Mouse (Mus musculus): ENCODE data around the gene Tmem132d. TPM values are rescaled to one million over a fixed set of nuclear protein-coding genes. Genes with fewer than 3 reads are reported as not detected.

The Tmem132d gene
- polyA plus RNA-seq, 1 experiment, result not detected

DNA sequence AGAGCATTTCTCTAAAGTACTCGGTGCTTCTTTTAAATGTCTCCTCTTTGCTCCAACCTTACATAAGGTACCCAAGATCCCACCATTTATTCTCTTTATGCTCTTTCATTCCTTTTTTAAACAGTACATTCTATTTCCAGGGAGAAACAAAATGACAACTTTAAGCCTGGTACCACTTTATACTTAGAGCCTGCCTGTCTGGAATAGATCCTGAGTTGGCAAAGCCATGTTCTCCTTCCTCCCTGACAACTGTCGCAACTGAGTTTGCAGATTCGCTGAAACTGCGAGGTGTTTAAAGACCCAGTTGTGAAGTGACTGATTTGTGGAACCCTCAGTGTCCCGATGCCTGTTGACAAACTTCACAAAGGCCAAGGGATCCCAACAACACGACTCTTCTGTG, 165.5 kb downstream of the Tmem132d start:
- TF ChIP-seq GATA1 (IDR thresholded peaks at IDR 0.05; ENCODE audit: borderline replicate concordance, low read length), result no peak
- TF ChIP-seq FLI1 (IDR thresholded peaks at IDR 0.05; ENCODE audit: low read length), result no peak
- H3K4me3 ChIP-seq (replicated peaks), result no peak overlapping the region
- H3K27me3 ChIP-seq (replicated peaks), result no peaks in the 10 kb centered on the region
- H3K4me1 ChIP-seq, result no peaks in the 10 kb centered on the region
- peaks cover 91% of the 10 kb centered on the region for H3K9me3 ChIP-seq
- no peaks in the 10 kb centered on the region for H3K36me3 ChIP-seq (replicated peaks; ENCODE audit: low read length)

DNA sequence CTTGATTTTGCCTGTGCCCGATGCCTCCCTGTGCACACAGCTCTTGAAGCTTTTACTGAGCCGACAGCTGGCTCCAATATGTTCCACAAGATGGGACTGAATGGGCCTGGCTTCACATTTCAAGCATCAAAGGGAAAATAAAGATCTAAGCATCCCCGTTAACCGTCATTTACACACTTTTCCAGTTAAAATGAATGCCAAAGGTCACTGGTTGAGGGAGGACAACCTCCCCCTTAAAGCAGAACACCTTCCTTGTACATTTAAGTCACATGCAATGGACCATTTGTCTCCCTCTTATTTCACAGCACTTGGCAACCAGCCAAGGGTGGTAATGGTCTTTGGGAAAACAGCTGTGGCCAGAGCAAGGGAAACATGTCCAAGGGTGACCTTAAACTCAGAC, 188.7 kb downstream of the Tmem132d start:
- H3K4me3 ChIP-seq (replicated peaks), result no peak overlapping the region

DNA sequence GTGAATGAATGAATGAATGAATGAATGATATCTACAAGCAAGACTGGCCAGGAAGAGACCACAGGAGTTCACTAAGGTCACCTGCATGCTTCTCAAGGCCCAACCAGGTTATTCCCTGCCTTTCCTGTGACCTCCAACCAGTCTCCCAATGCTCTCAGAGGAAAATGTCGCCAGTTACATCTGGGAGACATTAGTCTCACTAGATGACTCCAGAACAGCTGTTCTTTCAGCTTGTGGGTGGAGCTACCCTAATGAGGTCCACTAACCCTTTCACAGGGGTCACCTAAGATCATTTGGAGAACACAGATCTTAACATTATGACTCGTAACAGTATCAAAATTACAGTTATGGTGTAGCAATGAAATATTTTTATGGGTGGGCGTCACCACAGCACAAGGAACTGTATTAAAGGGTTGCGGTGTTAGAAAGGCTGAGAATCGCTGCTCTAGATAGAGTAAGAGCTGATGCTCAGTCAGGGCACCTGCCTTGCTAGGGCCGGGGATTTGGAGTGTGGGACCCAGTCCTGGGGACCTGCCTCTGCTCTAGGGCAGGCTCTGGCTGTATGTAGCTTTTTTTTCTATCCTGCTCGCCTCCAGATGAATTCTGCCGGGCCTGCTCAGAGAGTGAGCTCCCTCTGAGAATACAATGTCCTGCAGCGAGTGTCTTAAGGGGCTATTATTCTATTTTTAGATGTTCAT, 196.1 kb downstream of the Tmem132d start:
- TF ChIP-seq GATA1 (IDR thresholded peaks at IDR 0.05; ENCODE audit: borderline replicate concordance, low read length) (no peak), FLI1 (IDR thresholded peaks at IDR 0.05; ENCODE audit: low read length) (no peak)
- Histone ChIP-seq H3K4me1 (no peaks in the 10 kb centered on the region), H3K36me3 (replicated peaks; ENCODE audit: low read length) (no peaks in the 10 kb centered on the region), H3K4me3 (replicated peaks) (no peak overlapping the region), H3K9me3 (peaks cover 80% of the 10 kb centered on the region), H3K27me3 (replicated peaks) (no peaks in the 10 kb centered on the region)

More for the DNA sequence above, 188.7 kb downstream of the Tmem132d start:
- no peaks in the 10 kb centered on the region for H3K27me3 ChIP-seq (replicated peaks)
- H3K36me3 ChIP-seq (replicated peaks; ENCODE audit: low read length), result no peaks in the 10 kb centered on the region
- no peak for TF ChIP-seq GATA1 (IDR thresholded peaks at IDR 0.05; ENCODE audit: borderline replicate concordance, low read length)
- no peak for TF ChIP-seq FLI1 (IDR thresholded peaks at IDR 0.05; ENCODE audit: low read length)
- H3K9me3 ChIP-seq, result peaks cover 82% of the 10 kb centered on the region
- H3K4me1 ChIP-seq, result no peaks in the 10 kb centered on the region

DNA sequence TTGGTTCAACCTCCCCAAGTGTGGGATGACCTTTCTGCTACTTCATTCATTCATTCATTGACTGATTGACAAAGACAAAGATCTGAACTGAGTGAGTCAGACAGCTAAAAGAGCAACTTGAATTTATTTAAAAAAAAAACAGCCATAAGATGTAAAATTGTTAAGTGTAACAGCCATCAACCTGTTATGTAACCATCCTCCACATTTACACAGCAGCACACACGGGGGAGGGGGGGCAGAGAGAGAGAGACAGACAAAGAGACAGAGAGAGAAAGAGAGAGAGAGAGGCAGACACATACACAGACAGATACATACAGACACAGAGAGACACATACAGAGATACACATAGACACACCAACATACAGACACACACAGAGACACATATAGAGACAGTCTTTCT, 197.3 kb downstream of the Tmem132d start:
- Histone ChIP-seq H3K4me1 (no peaks in the 10 kb centered on the region), H3K4me3 (replicated peaks) (no peak overlapping the region), H3K9me3 (peaks cover 77% of the 10 kb centered on the region), H3K36me3 (replicated peaks; ENCODE audit: low read length) (no peaks in the 10 kb centered on the region), H3K27me3 (replicated peaks) (no peaks in the 10 kb centered on the region)
- TF ChIP-seq GATA1 (IDR thresholded peaks at IDR 0.05; ENCODE audit: borderline replicate concordance, low read length) (no peak), FLI1 (IDR thresholded peaks at IDR 0.05; ENCODE audit: low read length) (no peak)

DNA sequence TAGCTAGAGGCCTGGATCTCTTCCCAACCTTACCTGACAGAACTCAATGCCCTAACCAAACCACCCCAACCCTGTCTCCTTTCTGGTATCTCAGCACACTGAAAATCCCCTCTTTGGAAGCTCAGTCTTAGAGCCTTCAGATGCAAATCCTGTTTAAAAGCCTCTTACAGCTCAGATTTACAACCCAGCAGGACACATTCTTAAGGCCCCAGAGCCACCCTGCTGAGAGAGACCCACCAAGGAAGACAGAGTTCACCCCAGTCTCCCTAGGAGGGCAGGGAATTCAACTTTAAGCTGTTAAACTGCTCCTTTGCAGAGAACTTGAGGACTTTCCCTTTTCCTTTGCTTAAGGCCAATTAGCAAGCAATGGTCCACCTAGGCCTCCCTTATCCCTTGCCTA, 199.8 kb downstream of the Tmem132d start:
- TF ChIP-seq GATA1 (IDR thresholded peaks at IDR 0.05; ENCODE audit: borderline replicate concordance, low read length), result no peak
- no peak for TF ChIP-seq FLI1 (IDR thresholded peaks at IDR 0.05; ENCODE audit: low read length)
- H3K9me3 ChIP-seq, result peaks cover 76% of the 10 kb centered on the region

DNA sequence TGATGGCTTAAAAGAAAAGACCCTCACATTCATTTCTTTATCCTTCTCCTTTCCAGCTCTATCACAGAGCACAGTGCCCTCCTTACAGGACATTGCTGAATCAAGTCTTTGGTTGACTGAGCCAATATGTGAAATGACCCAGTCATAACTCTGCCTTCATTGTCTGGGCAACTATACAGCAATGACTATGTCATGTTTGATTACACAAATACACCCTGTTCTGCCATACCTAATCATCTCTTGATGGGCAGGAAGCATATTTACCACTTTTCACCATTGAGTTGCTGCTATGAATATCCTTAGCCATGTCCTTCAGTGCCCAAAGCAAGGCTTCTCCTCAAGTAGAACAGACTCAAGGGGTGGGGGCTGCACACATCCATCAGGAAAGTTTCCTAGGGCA, 214.6 kb downstream of the Tmem132d start:
- H3K27me3 ChIP-seq (replicated peaks), result no peaks in the 10 kb centered on the region
- no peaks in the 10 kb centered on the region for H3K36me3 ChIP-seq (replicated peaks; ENCODE audit: low read length)
- no peak overlapping the region for H3K4me3 ChIP-seq (replicated peaks)
- no peak for TF ChIP-seq FLI1 (IDR thresholded peaks at IDR 0.05; ENCODE audit: low read length)
- no peaks in the 10 kb centered on the region for H3K4me1 ChIP-seq
- peaks cover 82% of the 10 kb centered on the region for H3K9me3 ChIP-seq

More for the DNA sequence above, 199.8 kb downstream of the Tmem132d start:
- no peaks in the 10 kb centered on the region for H3K27me3 ChIP-seq (replicated peaks)
- H3K36me3 ChIP-seq (replicated peaks; ENCODE audit: low read length), result no peaks in the 10 kb centered on the region
- no peak overlapping the region for H3K4me3 ChIP-seq (replicated peaks)
- H3K4me1 ChIP-seq, result no peaks in the 10 kb centered on the region

DNA sequence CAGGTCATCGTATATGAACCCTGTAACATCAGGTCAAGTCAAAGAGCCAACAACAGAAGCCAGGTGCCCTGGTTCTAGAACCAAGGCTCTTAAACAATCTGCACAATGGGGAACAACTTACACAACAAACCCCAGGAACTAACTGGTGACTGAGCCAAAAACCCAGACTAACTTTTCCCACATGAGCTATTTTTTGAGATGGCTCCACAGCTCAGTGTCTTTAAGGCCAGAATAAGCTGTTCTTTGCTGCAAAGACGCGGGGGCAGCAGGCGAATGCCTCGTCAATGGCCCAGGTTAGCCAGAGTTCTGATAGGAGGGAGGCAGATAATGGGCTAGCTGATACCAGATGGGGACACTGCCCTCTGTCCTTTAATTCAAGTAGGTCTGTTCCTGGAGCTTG, 221.8 kb downstream of the Tmem132d start:
- H3K27me3 ChIP-seq (replicated peaks), result no peaks in the 10 kb centered on the region
- TF ChIP-seq FLI1 (IDR thresholded peaks at IDR 0.05; ENCODE audit: low read length), result no peak
- no peak for TF ChIP-seq GATA1 (IDR thresholded peaks at IDR 0.05; ENCODE audit: borderline replicate concordance, low read length)
- no peaks in the 10 kb centered on the region for H3K4me1 ChIP-seq
- H3K36me3 ChIP-seq (replicated peaks; ENCODE audit: low read length), result no peaks in the 10 kb centered on the region
- H3K4me3 ChIP-seq (replicated peaks), result no peak overlapping the region
- peaks cover 90% of the 10 kb centered on the region for H3K9me3 ChIP-seq

DNA sequence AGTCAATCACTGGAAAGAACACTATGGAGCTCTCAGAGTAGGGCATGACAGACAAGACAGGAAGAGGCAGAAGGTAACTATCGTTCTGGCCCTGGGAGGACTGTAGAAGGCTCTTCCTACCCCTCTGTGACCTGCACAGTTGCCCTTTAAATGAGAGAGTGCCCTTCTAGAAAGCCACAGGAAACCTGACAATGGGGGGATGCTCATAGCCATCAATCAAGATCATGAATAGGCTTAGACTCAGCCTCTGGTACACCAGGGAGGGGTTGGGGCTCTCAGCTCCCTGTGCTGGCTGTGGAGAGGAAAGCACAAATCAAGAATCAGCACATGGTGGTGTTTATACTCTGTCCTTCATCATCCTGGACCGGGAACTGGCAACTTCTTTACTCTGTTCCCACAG, 227.2 kb downstream of the Tmem132d start:
- H3K4me1 ChIP-seq, result no peaks in the 10 kb centered on the region
- H3K36me3 ChIP-seq (replicated peaks; ENCODE audit: low read length), result no peaks in the 10 kb centered on the region
- TF ChIP-seq GATA1 (IDR thresholded peaks at IDR 0.05; ENCODE audit: borderline replicate concordance, low read length) (no peak), FLI1 (IDR thresholded peaks at IDR 0.05; ENCODE audit: low read length) (no peak)
- H3K27me3 ChIP-seq (replicated peaks), result no peaks in the 10 kb centered on the region
- peaks cover 86% of the 10 kb centered on the region for H3K9me3 ChIP-seq
- H3K4me3 ChIP-seq (replicated peaks), result no peak overlapping the region

DNA sequence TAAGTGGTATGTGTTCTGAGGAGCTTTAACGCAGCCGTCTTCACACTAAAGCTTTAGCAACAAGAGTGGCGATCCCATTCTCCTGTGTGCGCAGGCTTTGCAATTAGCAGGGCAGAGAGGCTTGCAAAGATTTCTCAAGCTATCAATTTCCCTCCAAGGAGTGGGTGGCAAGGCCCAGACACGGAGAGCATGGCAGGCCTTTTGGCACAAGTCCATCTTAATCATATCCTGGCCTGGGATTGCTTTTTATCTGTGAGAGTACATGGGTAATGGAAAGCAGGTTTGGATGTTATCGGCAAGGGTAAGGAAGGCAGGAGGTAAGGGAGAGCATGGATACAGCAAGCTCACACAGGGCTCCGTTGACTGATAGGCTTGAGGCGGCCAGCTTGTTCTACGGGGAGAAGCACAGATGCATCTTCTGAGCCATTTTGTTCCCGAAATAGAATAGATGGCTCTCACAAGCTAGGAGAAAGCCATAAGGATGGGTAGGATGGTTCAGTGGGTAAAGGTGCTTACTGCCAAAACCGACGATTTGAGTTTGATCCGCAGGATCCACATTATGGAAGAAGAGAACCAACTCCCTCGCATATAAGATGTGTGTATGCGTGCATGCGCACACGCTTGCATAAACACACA, 228.1 kb downstream of the Tmem132d start:
- H3K9me3 ChIP-seq, result peaks cover 85% of the 10 kb centered on the region

DNA sequence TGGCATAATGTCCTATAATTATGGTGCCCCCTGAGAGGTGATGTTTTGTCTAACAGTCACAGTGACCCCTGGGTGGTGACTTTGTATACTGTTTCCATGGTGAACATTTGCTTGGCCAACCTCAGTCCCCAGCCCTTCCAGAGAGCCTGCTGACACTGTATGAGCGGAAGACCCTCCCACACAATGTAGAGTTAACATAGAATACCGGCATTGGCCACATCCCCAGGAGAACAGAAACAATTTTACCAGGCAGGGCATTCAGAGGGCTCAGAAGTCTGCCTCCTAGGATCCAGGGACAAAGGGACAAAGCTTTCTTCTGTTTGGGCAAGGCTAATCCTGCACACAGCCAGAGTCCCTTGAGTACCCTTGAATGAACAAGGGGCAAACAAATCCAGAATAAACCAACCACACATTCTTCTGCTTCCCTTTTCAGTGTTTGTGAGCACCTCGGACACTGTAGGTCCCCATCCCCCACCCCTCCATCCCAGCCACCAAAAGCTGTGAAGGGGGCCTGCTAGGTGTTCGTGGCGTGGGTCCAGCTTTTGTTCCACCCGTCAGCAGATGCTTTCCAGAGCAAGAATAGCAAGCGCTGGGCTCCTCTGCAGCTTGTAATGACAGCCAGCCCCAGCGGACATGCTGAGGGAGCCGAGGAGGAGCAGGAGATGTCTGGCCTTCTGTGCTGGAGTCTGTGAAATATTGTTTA, 228.8 kb downstream of the Tmem132d start:
- Histone ChIP-seq H3K4me3 (replicated peaks) (no peak overlapping the region), H3K4me1 (no peaks in the 10 kb centered on the region), H3K27me3 (replicated peaks) (no peaks in the 10 kb centered on the region), H3K36me3 (replicated peaks; ENCODE audit: low read length) (no peaks in the 10 kb centered on the region), H3K9me3 (peaks cover 84% of the 10 kb centered on the region)
- TF ChIP-seq GATA1 (IDR thresholded peaks at IDR 0.05; ENCODE audit: borderline replicate concordance, low read length), result no peak
- TF ChIP-seq FLI1 (IDR thresholded peaks at IDR 0.05; ENCODE audit: low read length), result no peak

More for the DNA sequence above, 228.1 kb downstream of the Tmem132d start:
- Histone ChIP-seq H3K4me1 (no peaks in the 10 kb centered on the region), H3K4me3 (replicated peaks) (no peak overlapping the region), H3K27me3 (replicated peaks) (no peaks in the 10 kb centered on the region), H3K36me3 (replicated peaks; ENCODE audit: low read length) (no peaks in the 10 kb centered on the region)
- TF ChIP-seq FLI1 (IDR thresholded peaks at IDR 0.05; ENCODE audit: low read length) (no peak), GATA1 (IDR thresholded peaks at IDR 0.05; ENCODE audit: borderline replicate concordance, low read length) (no peak)

Data from megakaryocyte, embryonic 14.5 days (primary cell).